Mouse (Mus musculus) forebrain, embryonic 14.5 days (tissue): ENCODE results near the gene B3gnt2. TPM values are rescaled to one million over a fixed set of nuclear protein-coding genes. Genes with fewer than 3 reads are reported as not detected.

Experiments used
- ATAC-seq: fragments of 200-750 bp; cut with Nextera tagmentation; 2 replicates; pipeline ENCODE4 v1.8.0; 2017; ENCODE audit warnings: mild to moderate bottlenecking, moderate library complexity
- DNase-seq: peaks from one replicate; pipeline ENCODE4 v3.0.0-alpha.2; 2015; ENCODE audit warnings: low spot score
- H3K27ac ChIP-seq: fragments of 300-500 bp; sonication (generic); 2 replicates; pipeline ENCODE4 v1.5.1; 2014; ENCODE audit warnings: low read depth, mild to moderate bottlenecking, control low read depth, low read length, moderate library complexity
- H3K27me3 ChIP-seq: fragments of 300-500 bp; sonication (generic); replicated peaks from 2 replicates; pipeline ENCODE4 v1.6.1; 2014; ENCODE audit warnings: low read length, control low read depth, mixed read lengths; ENCODE audit not compliant: control insufficient read depth, insufficient read depth
- H3K36me3 ChIP-seq: fragments of 300-500 bp; sonication (generic); 2 replicates; pipeline ENCODE4 v1.6.1; 2014; ENCODE audit warnings: low read length, control low read depth; ENCODE audit not compliant: control insufficient read depth, insufficient read depth
- H3K4me1 ChIP-seq: fragments of 300-500 bp; sonication (generic); 2 replicates; pipeline ENCODE4 v1.6.1; 2014; ENCODE audit warnings: antibody characterized with exemption, low read length, control low read depth; ENCODE audit not compliant: control insufficient read depth, insufficient read depth
- H3K4me2 ChIP-seq: fragments of 300-500 bp; sonication (generic); 2 replicates; pipeline ENCODE4 v1.6.1; 2014; ENCODE audit warnings: mild to moderate bottlenecking, control low read depth, low read length
- H3K4me3 ChIP-seq: fragments of 300-500 bp; sonication (generic); 2 replicates; pipeline ENCODE4 v1.5.1; 2014; ENCODE audit warnings: low read depth, low read length, control low read depth
- H3K9ac ChIP-seq: fragments of 300-500 bp; sonication (generic); 2 replicates; pipeline ENCODE4 v1.6.1; 2014; ENCODE audit warnings: mild to moderate bottlenecking, low read length, control low read depth, moderate library complexity
- H3K9me3 ChIP-seq: fragments of 300-500 bp; sonication (generic); replicated peaks from 2 replicates; pipeline ENCODE4 v1.6.1; 2016; ENCODE audit warnings: low read length, control low read depth, mixed read lengths; ENCODE audit not compliant: control insufficient read depth
- WGBS: fragments of 180-500 bp; shearing (Covaris S2); extraction: QIAGEN DNeasy Blood & Tissue Kit; methylation state at CpG from one replicate; pipeline ENCODE4 v1.1.7; 2014; 5-methylcytosine and 5-hydroxymethylcytosine counted together
- polyA plus RNA-seq: library from polyadenylated mRNA; unstranded; fragments of >200 nt; fragmentation: Nextera tagmentation; extraction: Ambion mirVana; gene quantifications from 2 replicates; pipeline ENCODE4 v1.2.1, GENCODE M21; 2014

B3gnt2 gene
- polyA plus RNA-seq, 1 experiment from 2014 or later: 2.3 TPM

DNA sequence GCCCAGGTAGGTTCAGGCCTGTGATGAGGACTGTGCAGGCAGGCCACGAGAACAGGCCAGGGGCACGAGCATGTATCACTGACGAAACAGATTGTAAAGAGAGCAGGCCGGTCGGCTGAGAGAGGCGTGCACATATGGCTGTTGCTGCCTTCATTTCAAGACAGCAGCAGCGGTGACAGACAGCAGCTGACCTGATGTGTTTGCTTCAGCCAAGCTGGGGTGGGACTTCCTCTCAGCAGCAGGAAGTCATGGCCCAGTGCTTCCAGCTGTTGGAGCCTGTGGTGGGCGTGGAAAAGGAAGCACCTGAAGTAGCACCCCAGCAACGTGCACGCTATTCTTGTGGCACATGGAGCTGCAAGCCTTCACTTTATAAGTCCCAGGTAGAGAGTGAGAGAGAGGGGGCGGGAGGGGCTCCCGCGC lies 78.0 kb downstream of the B3gnt2 start:
- ATAC-seq (no peak), DNase-seq (no peak)
- H3K9me3 ChIP-seq: no peaks in the 10 kb centered on the region
- no peak overlapping the region for H3K4me3 ChIP-seq
- H3K9ac ChIP-seq: no peak overlapping the region
- no peaks in the 10 kb centered on the region for H3K4me1 ChIP-seq
- H3K27ac ChIP-seq: no peak overlapping the region
- no peak overlapping the region for H3K4me2 ChIP-seq
- 83% methylated on average over 13 of the region's 13 CpGs for WGBS
- H3K36me3 ChIP-seq: no peaks in the 10 kb centered on the region
- no peaks in the 10 kb centered on the region for H3K27me3 ChIP-seq

DNA sequence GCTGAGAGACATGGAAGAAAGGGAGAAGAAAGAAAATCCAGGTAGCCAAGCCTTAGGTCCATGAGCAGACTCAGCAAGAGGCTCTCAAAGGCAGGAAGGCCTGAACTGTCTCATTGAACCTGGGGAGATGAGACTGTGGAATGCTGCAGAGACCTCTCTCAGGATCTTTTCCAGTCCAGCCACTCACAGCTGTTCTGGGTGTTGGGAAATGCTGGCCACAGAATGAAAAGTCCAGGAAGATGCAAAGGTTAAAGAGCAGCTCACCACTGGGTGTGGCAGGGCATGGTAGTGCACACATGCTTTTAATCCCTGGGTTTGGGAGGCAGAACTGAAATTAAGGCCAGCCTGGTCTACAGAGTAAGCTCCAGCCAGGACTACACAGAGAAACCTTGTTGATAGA lies 79.6 kb downstream of the B3gnt2 start:
- H3K27me3 ChIP-seq: no peaks in the 10 kb centered on the region
- no peak for ATAC-seq
- H3K36me3 ChIP-seq: no peaks in the 10 kb centered on the region
- no peak overlapping the region for H3K27ac ChIP-seq
- no peak overlapping the region for H3K4me3 ChIP-seq
- no peaks in the 10 kb centered on the region for H3K9me3 ChIP-seq
- H3K4me1 ChIP-seq: no peaks in the 10 kb centered on the region
- no peak overlapping the region for H3K9ac ChIP-seq
- no peak for DNase-seq
- no peak overlapping the region for H3K4me2 ChIP-seq

DNA sequence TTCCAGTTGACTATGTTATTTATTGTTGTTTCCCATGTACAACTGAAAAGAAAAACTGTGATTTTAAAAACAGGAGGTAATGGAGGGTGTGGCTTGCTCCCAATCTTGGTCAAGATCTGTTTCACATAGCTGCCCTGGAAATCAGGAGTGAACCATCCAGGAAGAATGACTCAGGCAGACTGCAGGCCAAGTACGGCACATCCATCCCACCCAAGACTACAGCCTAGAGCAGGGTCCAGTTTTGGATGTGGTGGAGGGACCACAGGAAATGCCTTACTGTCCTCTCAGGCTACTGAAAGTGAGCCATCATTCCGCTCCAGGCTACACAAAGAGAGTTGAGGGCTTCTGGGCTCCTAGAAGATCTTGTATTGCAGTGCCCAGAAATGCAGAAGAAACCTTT lies 80.0 kb downstream of the B3gnt2 start:
- H3K4me1 ChIP-seq: no peaks in the 10 kb centered on the region
- H3K4me3 ChIP-seq: no peak overlapping the region
- H3K4me2 ChIP-seq: no peak overlapping the region
- ATAC-seq: no peak
- H3K9me3 ChIP-seq: no peaks in the 10 kb centered on the region
- no peak for DNase-seq
- H3K9ac ChIP-seq: no peak overlapping the region
- WGBS: 93% methylated on average over 2 of the region's 2 CpGs
- no peaks in the 10 kb centered on the region for H3K36me3 ChIP-seq
- no peak overlapping the region for H3K27ac ChIP-seq
- no peaks in the 10 kb centered on the region for H3K27me3 ChIP-seq

DNA sequence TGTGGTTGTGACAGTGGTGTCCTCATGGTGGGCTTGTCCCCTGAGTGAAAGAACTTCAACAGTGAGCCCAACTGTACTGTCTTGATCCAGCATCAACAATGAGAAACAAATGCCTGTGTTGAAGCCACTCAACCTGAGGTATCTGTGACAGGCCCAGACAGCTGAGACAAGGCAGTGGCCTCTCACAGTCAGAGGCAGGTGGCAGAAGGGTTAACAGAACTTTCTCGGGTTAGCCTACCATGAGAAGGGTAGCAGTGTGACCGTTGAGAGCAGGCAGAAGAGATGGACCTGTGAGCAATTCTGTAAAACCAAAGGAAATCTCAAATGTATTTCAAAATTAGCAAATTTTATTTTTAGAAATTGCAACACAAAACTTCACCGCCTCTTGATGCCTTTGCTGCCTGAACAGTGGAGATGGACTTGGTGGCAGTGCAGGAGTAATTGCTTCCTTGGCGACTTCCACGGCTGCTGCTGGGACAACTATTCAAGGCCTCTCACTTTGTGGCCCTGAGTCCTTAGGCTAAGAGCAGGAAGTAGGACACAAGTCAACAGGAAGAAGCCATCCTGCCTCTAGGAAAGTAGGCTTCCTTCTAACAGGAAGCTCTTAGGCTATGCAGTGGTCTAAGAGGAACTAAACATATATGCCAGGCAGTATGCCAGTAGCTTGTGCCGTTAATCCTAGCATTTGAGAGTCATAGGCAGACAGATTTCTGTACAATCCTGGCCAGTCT lies 80.8 kb downstream of the B3gnt2 start:
- H3K4me2 ChIP-seq: no peak overlapping the region
- no peaks in the 10 kb centered on the region for H3K4me1 ChIP-seq
- H3K4me3 ChIP-seq: no peak overlapping the region
- H3K36me3 ChIP-seq: no peaks in the 10 kb centered on the region
- no peak for DNase-seq
- no peak overlapping the region for H3K27ac ChIP-seq
- H3K27me3 ChIP-seq: no peaks in the 10 kb centered on the region
- no peak for ATAC-seq
- H3K9ac ChIP-seq: no peak overlapping the region
- no peaks in the 10 kb centered on the region for H3K9me3 ChIP-seq
- WGBS: 85% methylated on average over 6 of the region's 6 CpGs

DNA sequence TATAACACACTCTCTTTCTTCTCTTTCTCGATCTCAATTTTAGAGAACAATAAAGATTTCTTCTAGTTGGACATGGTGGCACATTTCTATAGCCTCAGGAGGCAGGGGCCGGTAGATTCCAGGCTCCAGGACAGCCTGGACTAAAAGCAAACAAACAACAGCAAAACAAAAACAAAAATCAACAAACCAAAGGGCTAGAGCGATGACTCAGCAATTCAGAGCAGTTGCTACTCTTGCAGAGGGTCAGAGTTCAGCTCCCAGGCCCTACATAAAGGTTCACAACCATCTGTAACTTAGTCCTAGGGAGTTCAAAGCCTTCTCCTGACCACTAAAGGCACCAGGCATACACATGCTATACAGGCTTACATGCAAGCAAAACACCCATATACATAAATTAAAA lies 82.2 kb downstream of the B3gnt2 start:
- DNase-seq (no peak), ATAC-seq (no peak)

DNA sequence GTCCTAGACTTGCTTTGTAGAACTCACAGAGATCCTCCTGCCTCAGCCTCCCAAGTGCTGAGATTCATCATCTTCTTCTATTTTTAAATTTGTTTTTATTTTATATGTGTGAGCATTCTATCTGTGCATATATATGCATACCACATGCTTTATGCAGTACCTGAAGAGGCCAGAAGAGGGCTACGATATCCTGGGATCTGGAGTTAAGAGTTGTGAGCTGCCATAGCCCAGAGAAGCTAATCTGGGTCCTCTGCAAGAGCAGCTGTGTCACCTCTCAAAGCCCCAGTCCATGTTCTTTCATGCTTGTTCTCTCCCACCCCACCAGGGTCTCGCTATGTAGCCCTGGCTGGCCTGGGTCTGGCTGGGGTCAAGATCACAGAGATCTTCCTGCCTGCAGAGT lies 83.2 kb downstream of the B3gnt2 start:
- 85% methylated on average over 2 of the region's 2 CpGs for WGBS
- H3K36me3 ChIP-seq: no peaks in the 10 kb centered on the region
- DNase-seq (no peak), ATAC-seq (no peak)
- no peaks in the 10 kb centered on the region for H3K9me3 ChIP-seq
- H3K4me1 ChIP-seq: no peaks in the 10 kb centered on the region
- no peaks in the 10 kb centered on the region for H3K27me3 ChIP-seq
- no peak overlapping the region for H3K4me3 ChIP-seq
- no peak overlapping the region for H3K27ac ChIP-seq
- H3K4me2 ChIP-seq: no peak overlapping the region
- H3K9ac ChIP-seq: no peak overlapping the region

More for the DNA sequence above, 82.2 kb downstream of the B3gnt2 start:
- Histone ChIP-seq H3K4me2 (no peak overlapping the region), H3K9me3 (no peaks in the 10 kb centered on the region), H3K36me3 (no peaks in the 10 kb centered on the region), H3K27me3 (no peaks in the 10 kb centered on the region), H3K4me1 (no peaks in the 10 kb centered on the region), H3K4me3 (no peak overlapping the region), H3K27ac (no peak overlapping the region), H3K9ac (no peak overlapping the region)
- 81% methylated on average over 3 of the region's 3 CpGs for WGBS

DNA sequence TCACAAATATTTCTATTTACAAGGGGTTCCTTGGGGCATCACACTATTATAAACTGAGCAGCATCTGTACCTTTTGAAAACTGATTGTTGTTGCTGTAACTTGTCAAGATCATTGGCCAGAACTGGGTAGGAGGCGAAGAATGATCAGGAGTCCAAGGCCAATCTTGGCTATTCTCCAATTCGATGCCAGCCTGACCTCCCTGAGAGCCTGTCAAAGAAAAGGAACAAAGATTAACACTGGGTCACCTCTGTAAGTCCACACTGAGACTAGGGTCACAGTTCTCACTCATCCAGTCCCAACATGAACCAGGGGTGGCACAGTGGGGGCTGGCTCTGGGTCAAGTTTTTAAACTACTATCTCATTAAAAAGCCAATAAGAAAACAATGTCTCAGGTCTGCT lies 85.9 kb downstream of the B3gnt2 start:
- Histone ChIP-seq H3K4me3 (no peak overlapping the region), H3K4me1 (no peaks in the 10 kb centered on the region), H3K4me2 (no peak overlapping the region), H3K9me3 (no peaks in the 10 kb centered on the region), H3K27me3 (no peaks in the 10 kb centered on the region), H3K9ac (no peak overlapping the region), H3K27ac (no peak overlapping the region), H3K36me3 (no peaks in the 10 kb centered on the region)
- ATAC-seq (no peak), DNase-seq (no peak)
- WGBS: 71% methylated on average over 2 of the region's 2 CpGs

DNA sequence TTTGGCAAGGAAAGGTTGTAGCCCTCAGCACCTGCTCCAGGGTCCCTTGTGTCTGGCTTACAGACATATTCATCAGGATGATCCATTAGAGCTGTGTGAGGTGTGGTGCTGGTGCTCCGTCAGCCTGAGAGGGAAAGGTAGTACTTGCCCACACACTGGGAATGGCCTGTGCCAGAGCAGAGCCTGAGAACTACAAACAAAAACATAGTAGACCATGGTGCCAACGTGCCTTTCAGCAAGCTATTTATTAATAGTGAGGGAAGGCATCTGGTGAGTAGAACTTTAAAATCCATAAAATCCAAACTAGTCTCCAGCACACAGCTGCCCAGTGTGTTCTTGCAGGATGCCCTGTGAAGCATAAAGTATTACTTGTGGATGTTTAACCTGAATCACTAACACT lies 94.5 kb downstream of the B3gnt2 start:
- no peak overlapping the region for H3K9ac ChIP-seq
- no peak overlapping the region for H3K4me2 ChIP-seq
- H3K27me3 ChIP-seq: no peaks in the 10 kb centered on the region
- ATAC-seq (no peak), DNase-seq (no peak)
- no peaks in the 10 kb centered on the region for H3K9me3 ChIP-seq
- H3K27ac ChIP-seq: no peak overlapping the region
- no peaks in the 10 kb centered on the region for H3K36me3 ChIP-seq
- H3K4me3 ChIP-seq: no peak overlapping the region
- H3K4me1 ChIP-seq: no peaks in the 10 kb centered on the region
- WGBS: 77% methylated on average over 2 of the region's 2 CpGs

DNA sequence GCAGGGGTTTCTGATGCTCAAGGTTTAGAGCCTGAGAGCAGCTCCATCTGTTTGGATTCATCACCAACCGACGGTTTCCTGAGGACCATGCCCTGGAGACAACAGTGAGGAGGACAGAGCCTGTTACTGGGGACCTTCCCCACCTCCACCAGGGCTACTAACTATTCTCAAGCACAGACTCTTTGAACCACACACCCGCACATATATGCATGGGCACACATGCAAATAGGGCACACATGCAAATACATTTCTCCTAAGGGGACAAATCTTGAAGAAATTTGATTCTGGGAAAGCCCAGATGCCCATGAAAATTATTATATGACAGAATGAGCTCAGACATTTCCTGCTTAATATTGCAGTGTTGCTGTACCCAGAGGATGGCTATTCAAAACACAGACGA lies 95.3 kb downstream of the B3gnt2 start:
- 86% methylated on average over 4 of the region's 4 CpGs for WGBS
- Histone ChIP-seq H3K9me3 (no peaks in the 10 kb centered on the region), H3K4me2 (no peak overlapping the region), H3K27me3 (no peaks in the 10 kb centered on the region), H3K9ac (no peak overlapping the region), H3K27ac (no peak overlapping the region), H3K4me3 (no peak overlapping the region), H3K4me1 (no peaks in the 10 kb centered on the region), H3K36me3 (no peaks in the 10 kb centered on the region)
- ATAC-seq (no peak), DNase-seq (no peak)
